Mouse (Mus musculus): ENCODE results near the gene Olfr67.
"Not testable (repeated sequence)": the region's sequence is repeated elsewhere in the genome, so short reads cannot be mapped to it uniquely, and the experiment has no call there.

The Olfr67 gene

DNA sequence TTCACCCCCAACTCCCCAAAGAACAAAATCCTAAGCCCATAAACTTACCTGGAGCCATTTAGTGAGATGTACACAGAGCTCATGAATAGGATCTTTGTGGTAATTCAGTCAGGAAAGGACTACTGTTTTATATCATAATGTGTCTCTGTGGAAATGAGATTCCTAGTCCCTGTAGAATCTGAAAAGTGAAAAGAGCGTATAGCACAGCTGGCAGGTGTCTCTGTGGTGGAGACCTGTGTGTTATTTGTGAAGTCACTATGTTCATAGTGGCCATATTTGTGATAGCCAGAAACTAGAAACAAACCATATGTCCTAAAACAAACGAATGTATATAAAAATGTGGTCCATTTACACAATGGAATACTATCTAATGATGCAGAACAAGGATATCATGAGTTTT, 20.1 kb downstream of the Olfr67 start, which contains the start of gene Olfr69:
Olfr69 (minus strand) TSS at position 101 of the 400 bp plus-strand sequence.
- DNase-seq (ENCODE audit: low read depth, low spot score), result no peak

DNA sequence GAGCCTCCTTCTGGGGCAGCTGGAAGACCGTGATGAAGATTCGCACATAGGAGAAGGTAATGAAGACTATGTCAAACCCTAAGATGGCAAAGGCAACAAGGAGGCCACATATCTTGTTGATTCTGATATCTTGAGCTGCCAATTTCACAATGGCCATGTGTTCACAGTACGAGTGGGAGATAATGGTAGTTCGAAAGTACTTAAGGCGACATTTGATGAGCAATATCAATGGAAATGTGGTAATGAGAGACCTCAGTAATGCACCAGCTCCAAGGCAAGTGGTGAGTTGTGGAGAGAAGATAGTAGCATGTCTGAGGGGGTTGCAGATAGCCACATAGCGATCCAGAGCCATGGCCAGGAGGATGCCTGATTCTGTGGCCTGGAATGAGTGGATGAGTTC, 23.9 kb downstream of the Olfr67 start:
- DNase-seq (ENCODE audit: low read depth, low spot score), result not testable (repeated sequence)

DNA sequence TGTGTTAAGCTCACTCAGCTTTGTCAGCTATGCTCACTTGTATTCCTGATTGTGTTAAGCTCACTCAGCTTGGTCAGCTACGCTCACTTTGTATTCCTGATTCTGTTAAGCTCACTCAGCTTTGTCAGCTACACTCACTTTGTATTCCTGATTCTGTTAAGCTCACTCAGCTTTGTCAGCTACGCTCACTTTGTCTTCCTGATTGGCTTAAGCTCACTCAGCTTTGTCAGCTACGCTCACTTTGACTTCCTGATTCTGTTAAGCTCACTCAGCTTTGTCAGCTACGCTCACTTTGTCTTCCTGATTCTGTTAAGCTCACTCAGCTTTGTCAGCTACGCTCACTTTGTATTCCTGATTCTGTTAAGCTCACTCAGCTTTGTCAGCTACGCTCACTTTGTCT, 29.4 kb downstream of the Olfr67 start:
- not testable (repeated sequence) for DNase-seq (ENCODE audit: low read depth, low spot score)

DNA sequence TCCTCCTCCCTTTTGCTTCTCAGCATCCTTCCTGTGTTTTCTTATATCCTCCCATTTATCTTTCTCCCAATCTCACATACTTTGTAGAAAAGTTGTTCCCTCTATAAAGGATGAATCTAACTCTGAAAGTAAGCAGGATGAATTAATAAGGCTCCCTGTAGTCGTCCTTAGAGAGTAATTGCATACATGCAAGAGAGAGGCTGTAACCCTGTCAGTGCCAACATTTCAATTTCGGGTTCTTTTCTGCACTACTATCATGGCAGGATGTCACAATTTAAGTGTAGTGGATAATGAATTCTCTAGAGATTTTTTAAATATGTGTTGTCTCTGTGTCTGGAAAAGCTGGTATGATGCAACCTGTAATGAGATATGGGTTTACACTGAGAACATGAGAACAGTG, 34.4 kb downstream of the Olfr67 start, which contains the start of gene Olfr630:
Olfr630 (minus strand) TSS at position 101 of the 400 bp plus-strand sequence.
- no peak for DNase-seq (ENCODE audit: low read depth, low spot score)

DNA sequence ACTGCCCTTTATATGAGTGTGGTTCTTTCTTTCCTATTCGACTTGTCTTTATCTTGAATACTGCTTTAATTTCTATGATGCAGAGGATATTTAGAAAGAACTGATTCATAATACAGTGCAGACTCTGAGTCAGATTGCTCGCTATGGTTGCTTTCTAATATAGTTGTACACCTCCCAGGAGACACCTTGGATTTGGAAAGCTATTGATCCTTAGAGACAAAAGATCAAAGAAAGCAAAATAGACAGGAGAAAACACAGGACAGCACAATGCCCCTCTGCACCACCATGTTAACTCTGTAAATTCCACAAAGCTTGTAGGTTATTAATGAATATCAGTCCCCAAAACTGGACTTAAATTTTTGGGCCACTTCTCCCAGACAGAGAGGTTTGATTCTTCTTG, 46.8 kb downstream of the Olfr67 start, which contains the start of gene Olfr629:
Olfr629 (minus strand) TSS at position 101 of the 400 bp plus-strand sequence.
- no peak for DNase-seq (ENCODE audit: low read depth, low spot score)
